Mouse (Mus musculus): Measurements from ENCODE around the gene Atic. TPM values are rescaled to one million over a fixed set of nuclear protein-coding genes. Genes with fewer than 3 reads are reported as not detected.

Gene Atic
- total RNA-seq (2023): 49.9 to 55.0 TPM (median 53.6 TPM) in 4 replicates

GRCm38 (mm10) chr1:71556688-71557612, at the start of gene Atic:
Gene Atic (plus strand): TSS chr1:71557150.

Other genes starting within 250 kb of the Atic start
- not detected in 4 replicates for gene Abca12, start 142.2 kb upstream of the Atic start, total RNA-seq (2023)
- 1.0 to 3.1 TPM (median 1.7 TPM) in 4 replicates for gene Fn1, start 96.0 kb downstream of the Atic start, total RNA-seq (2023)